Mouse (Mus musculus): ENCODE data around the gene Whamm.

GRCm38 (mm10) chr7:81538070-81538675 lies 32.9 kb upstream of the Whamm start:
- no peak for TF ChIP-seq GATA1 (IDR thresholded peaks at IDR 0.05; ENCODE audit: borderline replicate concordance, low read length)
- TF ChIP-seq FLI1 (IDR thresholded peaks at IDR 0.05; ENCODE audit: low read length) = no peak
